ENCODE assay signal across 8 mouse cellular contexts in the genomic region with DNA sequence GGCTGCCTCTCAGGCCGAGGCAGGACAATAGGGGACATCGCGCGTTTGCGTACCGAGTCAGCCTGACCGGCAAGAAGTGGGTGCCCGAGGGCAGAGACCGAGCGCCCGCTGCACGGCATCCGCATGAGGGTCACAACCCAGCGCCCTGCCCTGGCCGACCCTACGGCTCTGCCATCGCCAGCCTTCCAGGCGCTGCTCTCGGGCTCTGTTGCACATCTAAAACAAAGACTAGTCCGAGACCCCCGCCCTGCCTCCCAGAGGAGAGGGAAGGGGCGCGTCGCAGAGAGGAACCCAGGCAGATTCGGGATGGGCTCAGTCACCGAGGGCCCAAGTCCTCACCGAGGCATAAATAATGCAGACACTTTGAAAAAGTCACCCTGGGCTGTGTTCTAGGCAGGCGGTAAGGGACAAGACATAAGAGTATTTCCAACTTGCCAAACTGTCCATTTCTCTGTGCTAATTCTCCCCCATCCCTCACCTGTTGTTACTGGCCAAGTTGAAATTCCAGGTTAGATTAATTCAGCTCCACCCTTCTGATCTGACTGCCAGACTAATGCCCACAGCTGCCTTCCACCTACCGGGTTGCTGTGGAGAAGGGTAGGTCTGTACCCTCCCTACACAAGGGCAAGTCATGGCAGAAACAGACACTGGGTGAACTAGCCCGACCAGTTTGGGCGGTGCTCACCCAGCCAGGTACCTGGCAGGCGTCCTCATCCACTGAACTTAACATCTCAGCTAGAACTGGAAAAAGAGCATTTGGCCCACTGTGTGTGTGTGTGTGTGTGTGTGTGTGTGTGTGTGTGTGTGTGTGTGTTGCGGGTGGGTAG. TPM values are rescaled to one million over a fixed set of nuclear protein-coding genes. Genes with fewer than 3 reads are reported as not detected.
A peak's percentile ranks its signal among the peaks of the same experiment; 100 is the strongest.
DNase-seq lines count a peak whose midpoint lies in the region; ATAC-seq and TF ChIP-seq lines count a peak whose summit lies in the region.

No protein-coding gene starts in this region.

- intact Hi-C loops in left cerebral cortex, postnatal 14 days (cut with DNase I), result no loop called here

- H3K4me3 ChIP-seq in testis, adult 2 months (ENCODE audit: control insufficient read depth, low read depth, low read length), result peak overlapping the region; percentile 79
- peak overlapping the region; percentile 83 for H3K4me3 ChIP-seq in forebrain, embryonic 13.5 days

- no peak for ATAC-seq in forebrain, embryonic 13.5 days

- no peak for TF ChIP-seq CTCF in testis, adult 2 months (IDR thresholded peaks at IDR 0.05; ENCODE audit: control insufficient read depth, insufficient read depth, insufficient replicate concordance, low read depth, low read length)

- peak overlapping the region; percentile 27 for H3K27ac ChIP-seq in testis, adult 2 months (ENCODE audit: control insufficient read depth, insufficient read depth, low read depth, low read length)
- H3K27ac ChIP-seq in forebrain, embryonic 13.5 days, result peak overlapping the region; percentile 93

- WGBS in forebrain, embryonic 13.5 days, result 2% methylated on average over 31 of the region's 33 CpGs

- no peak for TF ChIP-seq POLR2A in testis, adult 2 months (IDR thresholded peaks at IDR 0.05; ENCODE audit: control insufficient read depth, low read depth, low read length)

- no peak for DNase-seq in testis, postnatal 10 days (ENCODE audit: low spot score)
- DNase-seq in kidney, postnatal 25 days, result peak; percentile 72 to 91
- DNase-seq in mesoderm, embryonic 11.5 days (ENCODE audit: low read depth, low spot score), result peak; percentile 58
- DNase-seq in cerebellum, adult 8-10 months, result no peak
- DNase-seq in left cerebral cortex, postnatal 14 days (ENCODE audit: low spot score in 2 of 2), result no peak
- no peak for DNase-seq in adrenal gland, adult (ENCODE audit: inconsistent age in 2 of 2, low spot score in 1 of 2)

- no peaks in the 10 kb centered on the region for H3K9me3 ChIP-seq in forebrain, embryonic 13.5 days (replicated peaks)

- H3K36me3 ChIP-seq in testis, adult 2 months (ENCODE audit: control insufficient read depth, insufficient read depth, low read length), result no peaks in the 10 kb centered on the region
- H3K36me3 ChIP-seq in forebrain, embryonic 13.5 days (ENCODE audit: poor library complexity, severe bottlenecking), result 0 out of 2 replicates have a peak, but pooled peaks cover 3% of the 10 kb centered on the region

- peaks cover 12% of the 10 kb centered on the region for H3K4me1 ChIP-seq in testis, adult 2 months (ENCODE audit: control insufficient read depth, insufficient read depth, low read length)
- H3K4me1 ChIP-seq in forebrain, embryonic 13.5 days, result peaks cover 42% of the 10 kb centered on the region

- H3K9ac ChIP-seq in forebrain, embryonic 13.5 days, result peak overlapping the region; percentile 98

- peak overlapping the region; percentile 96 for H3K4me2 ChIP-seq in forebrain, embryonic 13.5 days

- no peaks in the 10 kb centered on the region for H3K27me3 ChIP-seq in testis, adult 2 months (ENCODE audit: control insufficient read depth, insufficient read depth, low read length)
- H3K27me3 ChIP-seq in forebrain, embryonic 13.5 days, result no peaks in the 10 kb centered on the region

RNA-seq across cellular contexts. Expression of gene Tet3, which starts 1.7 kb away (rescaled TPM):
- polyA plus RNA-seq in testis, adult 2 months (2012; rRNA removed), result 1.8 and 2.0 TPM in 2 replicates
- polyA plus RNA-seq in forebrain, embryonic 13.5 days (2015; fragmentation: Nextera tagmentation; extraction: Ambion mirVana), result 65.3 and 79.4 TPM in 2 replicates
- total RNA-seq in left cerebral cortex, postnatal 14 days (2021), result 100 to 1,000 TPM; 106 to 114 TPM

RNA-seq across cellular contexts. Expression of gene Dguok, which starts 49.6 kb away (rescaled TPM):
- polyA plus RNA-seq in testis, adult 2 months (2012; rRNA removed), result 15.5 and 16.0 TPM in 2 replicates
- 68.9 and 72.8 TPM in 2 replicates for polyA plus RNA-seq in forebrain, embryonic 13.5 days (2015; fragmentation: Nextera tagmentation; extraction: Ambion mirVana)
- 10 to 100 TPM; 21.8 to 22.9 TPM for total RNA-seq in left cerebral cortex, postnatal 14 days (2021)

Comparison
In these comparisons a context has a peak if more than half of its experiments do, and no peak if none do; other contexts are left out.
1. DNase-seq: peak in kidney, postnatal 25 days (2 of 2) and mesoderm, embryonic 11.5 days (single experiment); none in testis, postnatal 10 days (single experiment), cerebellum, adult 8-10 months (single experiment), left cerebral cortex, postnatal 14 days (0 of 2) and adrenal gland, adult (0 of 2).
2. RNA of gene Tet3, which starts 1.7 kb away (polyA plus RNA-seq): 65.3 to 79.4 TPM in forebrain, embryonic 13.5 days; 1.8 to 2.0 TPM in testis, adult 2 months; every median in the first group is over 10 times any median in the second.